Mouse (Mus musculus): ENCODE data around the gene Rtn4.
"Not testable (repeated sequence)": the region's sequence is repeated elsewhere in the genome, so short reads cannot be mapped to it uniquely, and the experiment has no call there.

The Rtn4 gene

GRCm38 (mm10) chr11:29692683-29693272, at the start of gene Rtn4:
TSS of gene Rtn4 (plus strand) at chr11:29692947.
- DNase-seq (ENCODE audit: extremely low spot score, low read depth, low spot score), result peak; percentile 82

- no peak for DNase-seq (ENCODE audit: extremely low spot score, low read depth, low spot score)
Measured at GRCm38 (mm10) chr11:29644421-29644820, 48.3 kb upstream of the Rtn4 start.

- no peak for DNase-seq (ENCODE audit: extremely low spot score, low read depth, low spot score)
Measured at GRCm38 (mm10) chr11:29645411-29646066, 47.2 kb upstream of the Rtn4 start.

GRCm38 (mm10) chr11:29647568-29648319, 45.0 kb upstream of the Rtn4 start:
- DNase-seq (ENCODE audit: extremely low spot score, low read depth, low spot score), result no peak

GRCm38 (mm10) chr11:29655381-29655780, 37.4 kb upstream of the Rtn4 start:
- not testable (repeated sequence) for DNase-seq (ENCODE audit: extremely low spot score, low read depth, low spot score)

GRCm38 (mm10) chr11:29660740-29661139, 32.0 kb upstream of the Rtn4 start:
- no peak for DNase-seq (ENCODE audit: extremely low spot score, low read depth, low spot score)

GRCm38 (mm10) chr11:29667634-29668033, 25.1 kb upstream of the Rtn4 start:
- DNase-seq (ENCODE audit: extremely low spot score, low read depth, low spot score), result no peak

- no peak for DNase-seq (ENCODE audit: extremely low spot score, low read depth, low spot score)
Measured at GRCm38 (mm10) chr11:29669706-29670105, 23.0 kb upstream of the Rtn4 start.

GRCm38 (mm10) chr11:29673359-29673758, 19.4 kb upstream of the Rtn4 start:
- no peak for DNase-seq (ENCODE audit: extremely low spot score, low read depth, low spot score)

- no peak for DNase-seq (ENCODE audit: extremely low spot score, low read depth, low spot score)
Measured at GRCm38 (mm10) chr11:29676718-29677117, 16.0 kb upstream of the Rtn4 start.

- no peak for DNase-seq (ENCODE audit: extremely low spot score, low read depth, low spot score)
Measured at GRCm38 (mm10) chr11:29679942-29680341, 12.8 kb upstream of the Rtn4 start.

GRCm38 (mm10) chr11:29680771-29681170, 12.0 kb upstream of the Rtn4 start:
- DNase-seq (ENCODE audit: extremely low spot score, low read depth, low spot score), result no peak

- DNase-seq (ENCODE audit: extremely low spot score, low read depth, low spot score), result no peak
Measured at GRCm38 (mm10) chr11:29684272-29684671, 8.5 kb upstream of the Rtn4 start.

GRCm38 (mm10) chr11:29686176-29686575, 6.6 kb upstream of the Rtn4 start:
- DNase-seq (ENCODE audit: extremely low spot score, low read depth, low spot score), result no peak

GRCm38 (mm10) chr11:29691556-29691955, 1.2 kb upstream of the Rtn4 start:
- DNase-seq (ENCODE audit: extremely low spot score, low read depth, low spot score), result no peak

GRCm38 (mm10) chr11:29692111-29692682, 550 bp upstream of the Rtn4 start:
- DNase-seq (ENCODE audit: extremely low spot score, low read depth, low spot score), result no peak

- peak; percentile 54 for DNase-seq (ENCODE audit: extremely low spot score, low read depth, low spot score)
Measured at GRCm38 (mm10) chr11:29693576-29694410, 1.0 kb downstream of the Rtn4 start.

- no peak for DNase-seq (ENCODE audit: extremely low spot score, low read depth, low spot score)
Measured at GRCm38 (mm10) chr11:29694754-29695153, 2.0 kb downstream of the Rtn4 start.

- DNase-seq (ENCODE audit: extremely low spot score, low read depth, low spot score), result no peak
Measured at GRCm38 (mm10) chr11:29702721-29703120, 10.0 kb downstream of the Rtn4 start.

- no peak for DNase-seq (ENCODE audit: extremely low spot score, low read depth, low spot score)
Measured at GRCm38 (mm10) chr11:29705263-29705662, 12.5 kb downstream of the Rtn4 start.

- no peak for DNase-seq (ENCODE audit: extremely low spot score, low read depth, low spot score)
Measured at GRCm38 (mm10) chr11:29706845-29707244, 14.1 kb downstream of the Rtn4 start.

All from hindlimb bud, embryonic 11.5 days (tissue).